Mouse (Mus musculus): ENCODE results near the gene Ffar1. TPM values are rescaled to one million over a fixed set of nuclear protein-coding genes. Genes with fewer than 3 reads are reported as not detected.

Ffar1 gene
- polyA plus RNA-seq, 1 experiment from 2014 or later: not detected

- Histone ChIP-seq H3K9me3 (ENCODE audit: control insufficient read depth, low read length) (no peaks in the 10 kb centered on the region), H3K27me3 (ENCODE audit: control insufficient read depth, insufficient read depth, low read length) (no peaks in the 10 kb centered on the region), H3K9ac (ENCODE audit: low read depth, low read length) (no peak overlapping the region), H3K4me1 (ENCODE audit: control insufficient read depth, insufficient read depth, low read length) (peaks cover 5% of the 10 kb centered on the region; the same call in 1 of the 2 replicates), H3K36me3 (ENCODE audit: control insufficient read depth, insufficient read depth, low read length) (no peaks in the 10 kb centered on the region), H3K27ac (ENCODE audit: low read depth, low read length) (no peak overlapping the region), H3K4me3 (ENCODE audit: low read length) (no peak overlapping the region), H3K4me2 (replicated peaks; ENCODE audit: low read depth, low read length) (no peak overlapping the region)
- ATAC-seq (ENCODE audit: low FRiP score, low TSS enrichment): no peak
- 62% methylated on average over 7 of the region's 7 CpGs for WGBS
Measured at GRCm38 (mm10) chr7:30888786-30889185, 27.4 kb upstream of the Ffar1 start.

GRCm38 (mm10) chr7:30887568-30888188 lies 26.3 kb upstream of the Ffar1 start:
- Histone ChIP-seq H3K9me3 (ENCODE audit: control insufficient read depth, low read length) (no peaks in the 10 kb centered on the region), H3K4me1 (ENCODE audit: control insufficient read depth, insufficient read depth, low read length) (peaks cover 5% of the 10 kb centered on the region; the same call in 1 of the 2 replicates), H3K36me3 (ENCODE audit: control insufficient read depth, insufficient read depth, low read length) (no peaks in the 10 kb centered on the region), H3K27ac (ENCODE audit: low read depth, low read length) (no peak overlapping the region), H3K9ac (ENCODE audit: low read depth, low read length) (no peak overlapping the region), H3K27me3 (ENCODE audit: control insufficient read depth, insufficient read depth, low read length) (no peaks in the 10 kb centered on the region), H3K4me3 (ENCODE audit: low read length) (no peak overlapping the region), H3K4me2 (replicated peaks; ENCODE audit: low read depth, low read length) (no peak overlapping the region)
- no peak for ATAC-seq (ENCODE audit: low FRiP score, low TSS enrichment)
- WGBS: 81% methylated on average over 14 of the region's 14 CpGs

- Histone ChIP-seq H3K4me3 (ENCODE audit: low read length) (no peak overlapping the region), H3K4me2 (replicated peaks; ENCODE audit: low read depth, low read length) (no peak overlapping the region), H3K9ac (ENCODE audit: low read depth, low read length) (no peak overlapping the region), H3K9me3 (ENCODE audit: control insufficient read depth, low read length) (no peaks in the 10 kb centered on the region), H3K27ac (ENCODE audit: low read depth, low read length) (no peak overlapping the region), H3K36me3 (ENCODE audit: control insufficient read depth, insufficient read depth, low read length) (no peaks in the 10 kb centered on the region), H3K27me3 (ENCODE audit: control insufficient read depth, insufficient read depth, low read length) (no peaks in the 10 kb centered on the region), H3K4me1 (ENCODE audit: control insufficient read depth, insufficient read depth, low read length) (no peaks in the 10 kb centered on the region)
- 89% methylated on average over 4 of the region's 4 CpGs for WGBS
- ATAC-seq (ENCODE audit: low FRiP score, low TSS enrichment): no peak
Measured at GRCm38 (mm10) chr7:30886852-30887251, 25.5 kb upstream of the Ffar1 start.

GRCm38 (mm10) chr7:30884047-30884446 lies 22.7 kb upstream of the Ffar1 start:
- Histone ChIP-seq H3K4me2 (replicated peaks; ENCODE audit: low read depth, low read length) (no peak overlapping the region), H3K9me3 (ENCODE audit: control insufficient read depth, low read length) (no peaks in the 10 kb centered on the region), H3K27me3 (ENCODE audit: control insufficient read depth, insufficient read depth, low read length) (no peaks in the 10 kb centered on the region), H3K4me3 (ENCODE audit: low read length) (no peak overlapping the region), H3K4me1 (ENCODE audit: control insufficient read depth, insufficient read depth, low read length) (no peaks in the 10 kb centered on the region), H3K9ac (ENCODE audit: low read depth, low read length) (no peak overlapping the region), H3K27ac (ENCODE audit: low read depth, low read length) (no peak overlapping the region), H3K36me3 (ENCODE audit: control insufficient read depth, insufficient read depth, low read length) (no peaks in the 10 kb centered on the region)
- ATAC-seq (ENCODE audit: low FRiP score, low TSS enrichment): no peak

- H3K4me3 ChIP-seq (ENCODE audit: low read length): no peak overlapping the region
- no peak for ATAC-seq (ENCODE audit: low FRiP score, low TSS enrichment)
- no peak overlapping the region for H3K9ac ChIP-seq (ENCODE audit: low read depth, low read length)
- 81% methylated on average over 3 of the region's 3 CpGs for WGBS
- no peaks in the 10 kb centered on the region for H3K27me3 ChIP-seq (ENCODE audit: control insufficient read depth, insufficient read depth, low read length)
- H3K36me3 ChIP-seq (ENCODE audit: control insufficient read depth, insufficient read depth, low read length): no peaks in the 10 kb centered on the region
- no peaks in the 10 kb centered on the region for H3K4me1 ChIP-seq (ENCODE audit: control insufficient read depth, insufficient read depth, low read length)
- no peak overlapping the region for H3K27ac ChIP-seq (ENCODE audit: low read depth, low read length)
- H3K9me3 ChIP-seq (ENCODE audit: control insufficient read depth, low read length): no peaks in the 10 kb centered on the region
- H3K4me2 ChIP-seq (replicated peaks; ENCODE audit: low read depth, low read length): no peak overlapping the region
Measured at GRCm38 (mm10) chr7:30881367-30881766, 20.0 kb upstream of the Ffar1 start.

GRCm38 (mm10) chr7:30880176-30880575 lies 18.8 kb upstream of the Ffar1 start, which contains the start of gene Cd22:
Gene Cd22 (minus strand): TSS chr7:30880342.
- Histone ChIP-seq H3K4me2 (replicated peaks; ENCODE audit: low read depth, low read length) (no peak within 1 kb of the TSS), H3K9ac (ENCODE audit: low read depth, low read length) (no peak within 1 kb of the TSS), H3K4me1 (ENCODE audit: control insufficient read depth, insufficient read depth, low read length) (no peaks in the 10 kb centered on the region), H3K27ac (ENCODE audit: low read depth, low read length) (no peak within 1 kb of the TSS), H3K9me3 (ENCODE audit: control insufficient read depth, low read length) (no peaks in the 10 kb centered on the region), H3K4me3 (ENCODE audit: low read length) (no peak within 1 kb of the TSS), H3K27me3 (ENCODE audit: control insufficient read depth, insufficient read depth, low read length) (no peaks in the 10 kb centered on the region), H3K36me3 (ENCODE audit: control insufficient read depth, insufficient read depth, low read length) (no peaks in the 10 kb centered on the region)
- no peak for ATAC-seq (ENCODE audit: low FRiP score, low TSS enrichment)
- 67% methylated on average over 7 of the region's 7 CpGs for WGBS

- no peak for ATAC-seq (ENCODE audit: low FRiP score, low TSS enrichment)
- no peaks in the 10 kb centered on the region for H3K36me3 ChIP-seq (ENCODE audit: control insufficient read depth, insufficient read depth, low read length)
- H3K4me1 ChIP-seq (ENCODE audit: control insufficient read depth, insufficient read depth, low read length): no peaks in the 10 kb centered on the region
- H3K4me3 ChIP-seq (ENCODE audit: low read length): no peak overlapping the region
- no peaks in the 10 kb centered on the region for H3K9me3 ChIP-seq (ENCODE audit: control insufficient read depth, low read length)
- no peak overlapping the region for H3K4me2 ChIP-seq (replicated peaks; ENCODE audit: low read depth, low read length)
- WGBS: 88% methylated on average over 6 of the region's 6 CpGs
- no peaks in the 10 kb centered on the region for H3K27me3 ChIP-seq (ENCODE audit: control insufficient read depth, insufficient read depth, low read length)
- no peak overlapping the region for H3K27ac ChIP-seq (ENCODE audit: low read depth, low read length)
- H3K9ac ChIP-seq (ENCODE audit: low read depth, low read length): no peak overlapping the region
Measured at GRCm38 (mm10) chr7:30878950-30879349, 17.6 kb upstream of the Ffar1 start.

- H3K4me1 ChIP-seq (ENCODE audit: control insufficient read depth, insufficient read depth, low read length): no peaks in the 10 kb centered on the region
- H3K4me2 ChIP-seq (replicated peaks; ENCODE audit: low read depth, low read length): peak overlapping the region; percentile 15
- H3K9me3 ChIP-seq (ENCODE audit: control insufficient read depth, low read length): no peaks in the 10 kb centered on the region
- no peak overlapping the region for H3K27ac ChIP-seq (ENCODE audit: low read depth, low read length)
- H3K4me3 ChIP-seq (ENCODE audit: low read length): peak overlapping the region; percentile 6; the same call in 1 of the 2 replicates
- H3K27me3 ChIP-seq (ENCODE audit: control insufficient read depth, insufficient read depth, low read length): no peaks in the 10 kb centered on the region
- H3K36me3 ChIP-seq (ENCODE audit: control insufficient read depth, insufficient read depth, low read length): no peaks in the 10 kb centered on the region
- WGBS: 21% methylated on average over 15 of the region's 15 CpGs
- 0 out of 2 replicates have a peak, but pooled peaks have one; percentile 52 for ATAC-seq (ENCODE audit: low FRiP score, low TSS enrichment)
- H3K9ac ChIP-seq (ENCODE audit: low read depth, low read length): no peak overlapping the region
Measured at GRCm38 (mm10) chr7:30873083-30873482, 11.7 kb upstream of the Ffar1 start.

GRCm38 (mm10) chr7:30863386-30863785 lies 2.0 kb upstream of the Ffar1 start:
- H3K36me3 ChIP-seq (ENCODE audit: control insufficient read depth, insufficient read depth, low read length): no peaks in the 10 kb centered on the region
- H3K9me3 ChIP-seq (ENCODE audit: control insufficient read depth, low read length): no peaks in the 10 kb centered on the region
- 34% methylated on average over 8 of the region's 8 CpGs for WGBS
- H3K27me3 ChIP-seq (ENCODE audit: control insufficient read depth, insufficient read depth, low read length): no peaks in the 10 kb centered on the region
- H3K4me3 ChIP-seq (ENCODE audit: low read length): no peak overlapping the region
- H3K27ac ChIP-seq (ENCODE audit: low read depth, low read length): no peak overlapping the region
- peak; percentile 24; the same call in 1 of the 2 replicates for ATAC-seq (ENCODE audit: low FRiP score, low TSS enrichment)
- H3K9ac ChIP-seq (ENCODE audit: low read depth, low read length): no peak overlapping the region
- no peak overlapping the region for H3K4me2 ChIP-seq (replicated peaks; ENCODE audit: low read depth, low read length)
- 0 out of 2 replicates have a peak, but pooled peaks cover 3% of the 10 kb centered on the region for H3K4me1 ChIP-seq (ENCODE audit: control insufficient read depth, insufficient read depth, low read length)
